Mouse (Mus musculus) gastrocnemius, postnatal 10 days (tissue): ENCODE data around the gene Dand5. TPM values are rescaled to one million over a fixed set of nuclear protein-coding genes. Genes with fewer than 3 reads are reported as not detected.

Experiments used
- DNase-seq: peaks from one replicate; pipeline ENCODE4 v3.0.0; 2021; ENCODE audit warnings: mixed read lengths
- total RNA-seq, 2 experiments: library from RNA; stranded (reverse); gene quantifications; 2 replicates each; pipeline ENCODE4 v1.2.3; 2021

Dand5 gene
- total RNA-seq, 2 experiments from 2014 or later: 5.8 to 7.3 TPM

GRCm38 (mm10) chr8:84799999-84800831 lies 22.4 kb downstream of the Dand5 start, which contains the start of gene Nfix:
TSS of gene Nfix (minus strand) at chr8:84800344.
- DNase-seq: peak; percentile 79

- peak; percentile 86 for DNase-seq
Measured at GRCm38 (mm10) chr8:84799136-84799931, 23.3 kb downstream of the Dand5 start.

- DNase-seq: no peak
Measured at GRCm38 (mm10) chr8:84798446-84799135, 24.0 kb downstream of the Dand5 start.

GRCm38 (mm10) chr8:84797971-84798370 lies 24.7 kb downstream of the Dand5 start:
- DNase-seq: peak; percentile 13

GRCm38 (mm10) chr8:84797256-84797797 lies 25.3 kb downstream of the Dand5 start:
- DNase-seq: peak; percentile 42

- DNase-seq: peak; percentile 47
Measured at GRCm38 (mm10) chr8:84794486-84794885, 28.1 kb downstream of the Dand5 start.

- DNase-seq: peak; percentile 60
Measured at GRCm38 (mm10) chr8:84793791-84794485, 28.7 kb downstream of the Dand5 start.

GRCm38 (mm10) chr8:84793134-84793533 lies 29.5 kb downstream of the Dand5 start:
- DNase-seq: no peak

- no peak for DNase-seq
Measured at GRCm38 (mm10) chr8:84792429-84792947, 30.1 kb downstream of the Dand5 start.

GRCm38 (mm10) chr8:84790537-84790936 lies 32.1 kb downstream of the Dand5 start:
- no peak for DNase-seq

GRCm38 (mm10) chr8:84789855-84790486 lies 32.7 kb downstream of the Dand5 start:
- peak; percentile 81 for DNase-seq

GRCm38 (mm10) chr8:84789345-84789744 lies 33.3 kb downstream of the Dand5 start:
- no peak for DNase-seq

GRCm38 (mm10) chr8:84788896-84789295 lies 33.7 kb downstream of the Dand5 start:
- DNase-seq: peak; percentile 88

- DNase-seq: no peak
Measured at GRCm38 (mm10) chr8:84787523-84788302, 34.9 kb downstream of the Dand5 start.

- DNase-seq: no peak
Measured at GRCm38 (mm10) chr8:84786801-84787467, 35.7 kb downstream of the Dand5 start.

- DNase-seq: peak; percentile 74
Measured at GRCm38 (mm10) chr8:84785756-84786677, 36.6 kb downstream of the Dand5 start.

- no peak for DNase-seq
Measured at GRCm38 (mm10) chr8:84785506-84785755, 37.2 kb downstream of the Dand5 start.

GRCm38 (mm10) chr8:84784681-84785505 lies 37.7 kb downstream of the Dand5 start:
- DNase-seq: no peak
